Mouse (Mus musculus) heart, postnatal 25 days (tissue): Measurements from ENCODE around the gene Ormdl3. TPM values are rescaled to one million over a fixed set of nuclear protein-coding genes. Genes with fewer than 3 reads are reported as not detected.

ENCODE experiments used
- DNase-seq: peaks from one replicate; pipeline ENCODE4 v3.0.0; 2022; ENCODE audit warnings: low spot score
- intact Hi-C: fragments of 180-260 bp; cut with DNase I; formaldehyde crosslinking; loops from one replicate; pipeline ENCODE4 v1.15.1; 2025
- total RNA-seq, 2 experiments: library from RNA; stranded (reverse); gene quantifications; 2 replicates each; pipeline ENCODE4 v1.2.3; 2021

Ormdl3 gene
- total RNA-seq, 2 experiments from 2014 or later = 35.6 to 37.8 TPM

DNA sequence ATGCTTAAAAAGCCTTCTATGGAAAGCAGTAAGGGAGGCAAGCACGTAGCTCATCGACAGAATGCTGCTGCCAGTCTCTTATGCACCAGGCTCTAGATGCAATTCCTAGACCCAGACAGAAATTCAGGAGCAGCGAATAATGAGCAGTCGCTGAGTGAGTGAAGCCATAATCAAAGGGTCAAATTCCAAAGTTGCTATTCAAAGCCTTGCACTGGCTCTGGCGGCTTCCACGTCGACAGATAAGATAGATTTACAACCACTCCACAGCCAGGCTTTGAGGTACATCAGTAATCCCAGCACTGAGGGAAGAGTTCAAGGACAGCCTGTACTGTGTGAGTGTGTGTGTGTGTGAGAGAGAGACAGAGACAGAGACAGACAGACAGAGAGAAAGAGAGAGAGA is 26.2 kb downstream of the Ormdl3 start:
- intact Hi-C loops = no loop called here
- no peak for DNase-seq

- DNase-seq = no peak
- intact Hi-C loops = loop anchor here (1.0 kb wide), 1 partner anchor 42 kb away; no protein-coding TSS in a partner anchor
Measured at GRCm38 (mm10) chr11:98555124-98555700, 32.0 kb downstream of the Ormdl3 start.

GRCm38 (mm10) chr11:98553966-98554365 is 33.2 kb downstream of the Ormdl3 start:
- no peak for DNase-seq
- intact Hi-C loops = no loop called here

DNA sequence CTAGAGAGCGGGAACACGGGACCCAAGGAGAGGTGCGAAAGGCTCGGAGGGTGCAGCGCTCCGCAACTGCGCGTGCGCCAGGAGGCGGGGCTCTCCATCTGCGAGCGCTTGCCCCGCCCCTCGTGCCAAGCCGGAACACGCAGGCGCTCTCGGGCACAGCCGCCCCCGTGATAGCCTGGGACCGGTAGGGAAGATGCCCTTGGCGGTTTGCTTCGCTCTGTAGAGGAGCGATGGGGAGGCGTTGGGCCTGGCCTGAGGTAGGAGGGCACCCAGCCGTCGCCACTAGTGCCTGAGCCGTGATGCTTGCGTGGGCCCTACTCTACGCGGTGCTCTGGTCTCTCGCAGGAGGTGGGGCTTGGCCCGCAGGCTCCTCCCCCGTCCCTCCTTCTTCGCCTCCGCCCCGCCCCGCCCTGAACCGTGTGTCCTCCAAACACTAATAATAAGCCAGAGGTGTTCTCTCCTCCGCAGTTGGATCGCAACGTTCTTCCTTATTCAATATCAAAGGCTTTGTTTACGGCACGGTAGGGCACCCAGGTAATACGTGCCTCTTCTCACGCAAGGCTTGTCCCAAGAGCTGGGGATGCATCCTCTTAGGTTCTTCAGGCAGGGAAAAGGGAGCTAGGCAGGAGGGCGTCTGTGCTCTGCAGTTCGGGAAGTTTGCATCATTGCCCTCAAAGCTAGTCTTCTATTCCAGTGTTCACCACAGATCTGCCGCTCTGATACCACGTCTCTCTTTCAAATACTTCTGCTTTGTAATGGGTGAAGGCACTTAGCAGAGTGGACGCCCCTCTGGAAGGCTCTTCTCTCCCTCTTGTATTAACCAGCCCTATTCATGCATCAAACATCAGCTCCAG is 36.0 kb downstream of the Ormdl3 start, which contains the start of gene Zpbp2:
Zpbp2 (plus strand) TSS at position 123 of the 854 bp plus-strand sequence.
- DNase-seq = peak; percentile 72
- intact Hi-C loops = no loop called here

DNA sequence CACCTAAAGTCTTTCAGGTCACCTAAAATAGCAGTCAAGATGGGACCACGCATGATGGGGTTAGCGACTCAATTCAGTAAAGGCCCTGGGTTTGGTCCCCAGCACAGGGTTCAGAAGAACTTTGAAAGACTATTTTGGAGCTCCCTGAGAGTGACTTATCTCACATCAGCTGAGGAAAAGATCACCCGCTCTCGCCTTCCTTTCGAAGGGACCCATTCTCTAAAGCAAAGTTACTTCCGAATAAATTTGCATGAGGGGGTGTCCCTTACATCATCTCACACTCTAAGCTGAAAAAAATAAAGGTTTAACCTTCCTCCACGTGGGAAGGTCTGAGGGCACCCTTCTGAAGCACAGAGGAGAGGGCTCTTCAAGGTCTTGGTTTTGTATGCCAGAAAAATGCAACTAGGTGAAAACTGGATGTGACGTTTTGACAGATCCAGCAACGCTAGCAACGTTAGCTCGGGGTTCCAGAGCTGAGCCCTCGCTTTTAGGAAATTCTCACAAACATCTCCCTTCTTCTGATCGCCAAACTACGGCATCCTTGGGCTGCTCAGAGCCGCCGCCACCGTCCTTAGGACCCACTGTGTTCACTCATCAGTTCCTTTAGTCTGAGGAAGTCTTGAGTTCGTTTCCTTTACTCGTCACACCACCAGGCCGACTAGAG is 36.7 kb downstream of the Ormdl3 start:
- DNase-seq = no peak
- intact Hi-C loops = no loop called here

DNA sequence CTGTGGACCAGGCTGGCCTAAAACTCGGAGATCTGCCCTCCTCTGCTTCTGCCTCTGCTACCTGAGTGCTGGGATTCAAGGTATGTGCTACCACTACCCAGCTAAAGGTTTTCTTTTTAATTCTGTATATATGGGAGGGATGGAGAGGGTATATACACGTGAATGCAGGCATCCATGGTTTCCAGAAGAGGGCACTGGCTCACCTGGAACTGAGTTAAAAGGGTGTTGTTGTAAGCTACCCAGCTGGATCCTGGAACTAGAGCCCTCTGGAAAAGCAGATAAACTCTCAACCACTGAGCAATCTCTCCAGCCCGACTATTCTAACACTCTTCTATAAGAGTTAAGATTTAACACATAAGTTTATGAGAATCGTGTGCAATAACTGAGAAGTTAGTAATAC is 37.8 kb downstream of the Ormdl3 start:
- intact Hi-C loops = no loop called here
- no peak for DNase-seq

DNA sequence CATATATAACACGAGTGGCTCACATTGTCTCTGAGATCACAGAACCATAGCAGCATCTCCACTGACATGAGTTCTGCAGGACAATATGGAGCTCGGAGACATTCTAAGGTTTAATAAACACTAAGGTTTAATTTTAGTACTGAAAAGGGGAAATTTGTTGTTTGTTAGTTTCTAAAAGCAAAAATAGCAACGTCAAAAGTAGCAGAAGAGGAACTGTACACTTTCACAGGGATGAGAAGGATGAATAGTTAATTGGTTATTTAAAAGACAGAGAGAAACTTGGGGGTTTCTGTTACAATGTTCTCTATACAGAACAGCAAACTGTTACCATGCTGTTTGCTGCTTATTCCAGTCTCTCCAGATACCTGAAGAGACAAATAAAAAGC is 39.9 kb downstream of the Ormdl3 start:
- intact Hi-C loops = no loop called here
- DNase-seq = no peak

DNA sequence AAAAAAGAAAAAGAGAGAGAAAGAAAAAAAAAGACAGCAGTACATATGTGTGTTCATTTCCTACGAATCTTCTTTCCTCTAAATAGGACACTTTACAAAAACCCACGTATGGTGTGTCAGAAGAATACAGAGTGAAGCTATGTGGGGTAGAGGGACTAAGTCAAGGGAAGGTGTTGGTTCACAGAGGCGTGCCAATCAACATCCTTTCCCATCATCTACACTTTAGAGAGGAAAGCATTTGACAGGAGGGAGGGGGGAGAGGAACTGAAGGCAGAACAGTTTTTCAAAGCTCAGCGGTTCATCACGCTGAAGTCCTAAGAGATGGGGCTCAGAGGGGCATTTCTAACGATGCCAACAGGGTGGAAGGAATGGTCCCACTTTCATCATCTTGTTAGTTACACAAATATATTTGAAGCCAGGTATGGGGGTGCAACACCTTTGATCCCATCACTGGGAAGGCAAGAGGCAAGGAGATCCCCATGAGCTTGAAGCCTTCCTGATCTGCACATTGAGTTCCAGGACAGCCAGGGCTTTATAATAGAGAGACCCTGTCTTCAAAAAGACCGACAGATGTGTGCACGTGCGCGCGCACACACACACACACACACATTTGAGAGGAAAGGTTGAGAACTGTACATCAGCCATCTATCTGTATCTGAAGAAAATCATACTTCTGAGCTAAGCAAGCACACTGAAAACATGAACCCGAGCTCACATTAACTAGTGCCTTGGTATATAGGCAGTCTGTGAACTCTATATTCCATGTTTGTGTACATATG is 40.5 kb downstream of the Ormdl3 start:
- no peak for DNase-seq
- intact Hi-C loops = no loop called here

- intact Hi-C loops = no loop called here
- peak; percentile 2 for DNase-seq
Measured at GRCm38 (mm10) chr11:98545711-98546231, 41.4 kb downstream of the Ormdl3 start, which contains the start of gene Ikzf3. Gene Ikzf3 (minus strand): TSS chr11:98546031.

GRCm38 (mm10) chr11:98544890-98545677 is 42.1 kb downstream of the Ormdl3 start:
- intact Hi-C loops = no loop called here
- no peak for DNase-seq

DNA sequence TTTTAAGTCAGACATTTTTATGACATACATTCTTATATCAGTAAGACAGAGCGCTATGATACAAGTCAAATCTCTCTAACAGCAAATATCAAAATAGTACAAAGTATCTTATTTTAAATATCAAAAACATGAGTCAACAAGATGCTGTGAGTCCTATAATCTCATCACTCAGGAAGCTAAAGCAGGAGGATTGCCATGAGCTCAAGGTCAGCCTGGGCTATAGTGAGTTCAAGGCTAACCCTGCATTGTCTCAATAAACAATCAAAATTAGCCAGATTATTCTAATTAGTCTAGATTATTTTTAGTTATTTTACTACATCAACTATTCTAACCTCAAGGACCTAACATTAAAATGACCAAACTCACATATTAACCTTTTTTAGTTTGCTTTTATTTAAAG is 43.8 kb downstream of the Ormdl3 start:
- DNase-seq = no peak
- intact Hi-C loops = no loop called here

- intact Hi-C loops = no loop called here
Measured at GRCm38 (mm10) chr11:98542553-98542952, 44.6 kb downstream of the Ormdl3 start.

DNA sequence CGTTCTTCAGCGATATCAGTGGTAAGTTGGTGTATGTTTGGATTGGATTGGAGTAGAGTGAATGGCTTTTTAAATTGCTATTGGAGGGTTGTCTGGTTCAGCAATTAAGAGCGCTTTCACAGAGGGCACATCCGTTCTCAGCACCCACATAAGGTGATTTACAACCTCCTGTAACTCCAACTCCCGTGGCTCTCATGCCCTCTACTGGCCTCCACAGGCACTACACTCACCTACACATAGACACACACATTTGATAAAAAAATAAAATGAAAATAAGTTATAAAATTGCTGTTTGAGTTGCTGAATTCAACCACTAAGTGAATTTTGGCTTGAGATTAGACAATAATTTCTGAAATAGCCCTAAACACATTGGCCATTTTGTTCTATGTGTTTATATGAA is 46.8 kb downstream of the Ormdl3 start:
- intact Hi-C loops = no loop called here
- DNase-seq = no peak

More at GRCm38 (mm10) chr11:98542553-98542952, 44.6 kb downstream of the Ormdl3 start:
- DNase-seq = no peak

DNA sequence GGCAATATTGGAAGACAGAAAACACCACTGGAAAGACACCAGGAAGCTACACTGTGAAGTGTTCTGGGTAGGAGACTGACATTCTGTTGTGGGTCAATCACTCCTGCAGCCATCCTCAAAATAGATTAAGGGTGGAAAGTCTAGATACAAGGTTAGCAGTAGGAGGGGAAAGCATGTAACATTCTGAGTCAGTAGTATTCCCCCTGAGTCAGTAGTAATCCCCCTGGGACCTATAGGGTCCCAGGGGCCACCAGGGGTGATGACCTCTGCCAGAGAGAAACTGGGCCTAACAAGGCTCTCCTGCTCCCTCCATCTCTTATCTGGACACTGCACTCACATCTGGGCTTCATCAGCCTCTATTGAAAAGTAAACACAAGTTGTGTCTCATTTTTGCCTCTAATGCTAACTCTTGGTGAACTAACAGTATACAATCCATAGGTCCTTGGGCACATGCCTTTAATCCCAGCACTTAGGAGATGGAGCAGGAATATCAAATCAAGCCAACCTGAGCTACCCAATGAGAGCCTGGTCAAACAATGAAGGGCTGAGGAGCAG is 49.6 kb downstream of the Ormdl3 start:
- no peak for DNase-seq
- intact Hi-C loops = no loop called here

Other genes starting within 250 kb of the Ormdl3 start
- gene Ppp1r1b, start 239.0 kb downstream of the Ormdl3 start, total RNA-seq = 1 to 10 TPM; 5.3 to 5.8 TPM
- 10 to 100 TPM; 19.7 to 24.9 TPM for gene Stard3, start 229.0 kb downstream of the Ormdl3 start, total RNA-seq
- 1,000 to 10,000 TPM; 1,084 to 2,520 TPM for gene Tcap, start 203.6 kb downstream of the Ormdl3 start, total RNA-seq
- gene Pnmt, start 200.9 kb downstream of the Ormdl3 start, total RNA-seq = 1 to 10 TPM; 1.3 to 1.7 TPM
- gene Pgap3, start 186.9 kb downstream of the Ormdl3 start, total RNA-seq = 1 to 10 TPM; 8.4 to 9.3 TPM
- 1 to 10 TPM; 7.7 to 9.2 TPM for gene Erbb2, start 174.9 kb downstream of the Ormdl3 start, total RNA-seq
- 10 to 100 TPM; 49.0 to 54.6 TPM for gene Mien1, start 148.4 kb downstream of the Ormdl3 start, total RNA-seq
- gene Grb7, start 141.0 kb downstream of the Ormdl3 start, total RNA-seq = not detected
- under 1 TPM; 0.44 to 0.61 TPM for gene Ikzf3, start 41.3 kb downstream of the Ormdl3 start, total RNA-seq
- not detected for gene Zpbp2, start 36.3 kb downstream of the Ormdl3 start, total RNA-seq
- not detected for gene Lrrc3c, start 10.9 kb upstream of the Ormdl3 start, total RNA-seq
- 1 to 10 TPM; 7.2 to 7.7 TPM for gene Gm12355, start 38.3 kb upstream of the Ormdl3 start, total RNA-seq
- 1 to 10 TPM; 2.7 to 3.3 TPM for gene Gsdma3, start 39.0 kb upstream of the Ormdl3 start, total RNA-seq
- under 1 TPM in 1 of 2 experiments, not detected in 1; 0.31 TPM for gene Gsdma2, start 59.4 kb upstream of the Ormdl3 start, total RNA-seq
- gene Gsdma, start 77.0 kb upstream of the Ormdl3 start, total RNA-seq = not detected
- 100 to 1,000 TPM in 1 of 2 experiments, 10 to 100 TPM in 1; 98.7 to 104 TPM for gene Psmd3, start 95.2 kb upstream of the Ormdl3 start, total RNA-seq
- gene Csf3, start 113.9 kb upstream of the Ormdl3 start, total RNA-seq = not detected
- 10 to 100 TPM; 45.2 to 48.8 TPM for gene Med24, start 142.1 kb upstream of the Ormdl3 start, total RNA-seq
- 100 to 1,000 TPM; 102 to 117 TPM for gene Thra, start 153.3 kb upstream of the Ormdl3 start, total RNA-seq
- 100 to 1,000 TPM in 1 of 2 experiments, 10 to 100 TPM in 1; 61.2 to 129 TPM for gene Nr1d1, start 188.0 kb upstream of the Ormdl3 start, total RNA-seq
- 10 to 100 TPM; 73.0 to 78.1 TPM for gene Msl1, start 208.1 kb upstream of the Ormdl3 start, total RNA-seq
- gene Casc3, start 217.5 kb upstream of the Ormdl3 start, total RNA-seq = 10 to 100 TPM; 22.4 to 25.5 TPM
- under 1 TPM; 0.60 to 0.78 TPM for gene Rapgefl1, start 249.4 kb upstream of the Ormdl3 start, total RNA-seq